Mouse (Mus musculus): ENCODE measurements around the gene Ttc25. TPM values are rescaled to one million over a fixed set of nuclear protein-coding genes. Genes with fewer than 3 reads are reported as not detected.

Ttc25 gene
- polyA plus RNA-seq (2017; shearing (Covaris generic)): under 1 TPM in 2 of 3 experiments, not detected in 1; 0.15 to 0.21 TPM

DNA sequence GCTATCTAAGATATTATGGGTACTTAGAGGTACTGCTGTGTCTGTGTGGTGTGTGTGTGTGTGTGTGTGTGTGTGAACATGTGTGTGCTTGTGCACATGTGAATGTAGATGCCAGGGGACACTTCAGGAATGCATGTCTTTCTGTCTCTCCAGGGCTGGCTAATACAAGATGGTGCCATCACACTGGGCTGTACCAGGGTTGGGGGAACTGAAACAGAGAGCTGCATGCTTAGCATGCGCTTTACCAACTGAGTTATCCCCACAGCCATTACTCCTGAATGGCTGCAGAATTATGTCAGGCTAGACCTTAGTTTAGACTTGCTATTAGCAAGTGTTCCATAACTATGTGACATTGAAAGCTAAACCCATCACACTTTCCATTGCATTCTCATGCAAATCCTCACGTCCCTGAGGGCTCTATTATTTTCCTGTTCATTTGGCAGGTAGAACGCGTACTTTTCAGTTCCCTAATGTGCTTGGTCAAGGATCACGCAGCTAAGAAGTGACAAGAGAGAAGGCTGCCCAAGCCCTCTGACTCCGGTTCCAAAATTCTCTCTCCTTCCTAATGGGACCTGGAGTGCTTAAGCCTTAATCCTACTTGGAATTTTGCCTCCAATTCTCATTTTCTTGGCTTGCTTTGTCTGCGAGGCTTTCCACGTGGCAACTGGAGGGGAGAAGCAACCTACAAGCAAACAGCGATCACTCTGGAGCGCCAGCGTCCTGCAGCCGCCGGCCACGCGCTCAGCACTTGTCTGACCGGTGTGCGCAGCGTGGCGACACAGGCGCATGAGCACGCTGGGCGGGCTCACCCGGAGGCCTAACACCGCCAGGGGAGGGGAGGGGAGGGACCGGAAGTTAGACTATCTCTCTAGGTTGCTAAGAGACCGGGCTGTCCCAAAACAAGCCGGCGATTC, at the start of gene Ttc25:
Gene Ttc25, plus strand, starts transcription at position 776 of the 914 bp plus-strand sequence.
- ATAC-seq: peak; percentile 92

- ATAC-seq: no peak
Observed at GRCm38 (mm10) chr11:100500241-100500640, 45.2 kb upstream of the Ttc25 start.

DNA sequence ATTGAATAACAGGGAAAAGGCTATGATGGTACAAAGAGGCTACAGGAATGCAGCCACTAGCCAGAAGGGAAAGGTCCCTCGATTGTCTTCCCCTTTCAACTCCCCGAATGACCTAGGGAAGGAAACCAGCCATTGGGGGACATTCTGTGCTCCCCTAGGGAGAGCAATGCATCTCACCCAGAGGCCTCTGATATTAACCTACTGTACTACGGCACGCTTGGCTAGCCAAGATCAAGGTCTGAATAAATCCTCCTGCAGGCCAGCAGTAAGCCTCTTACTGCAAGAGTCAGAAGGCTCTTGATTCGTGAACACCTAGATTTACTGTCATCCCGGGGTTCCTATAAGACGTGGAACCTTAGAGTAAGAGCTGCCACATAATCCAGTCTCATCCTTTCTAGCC, 44.8 kb upstream of the Ttc25 start:
- ATAC-seq: no peak

DNA sequence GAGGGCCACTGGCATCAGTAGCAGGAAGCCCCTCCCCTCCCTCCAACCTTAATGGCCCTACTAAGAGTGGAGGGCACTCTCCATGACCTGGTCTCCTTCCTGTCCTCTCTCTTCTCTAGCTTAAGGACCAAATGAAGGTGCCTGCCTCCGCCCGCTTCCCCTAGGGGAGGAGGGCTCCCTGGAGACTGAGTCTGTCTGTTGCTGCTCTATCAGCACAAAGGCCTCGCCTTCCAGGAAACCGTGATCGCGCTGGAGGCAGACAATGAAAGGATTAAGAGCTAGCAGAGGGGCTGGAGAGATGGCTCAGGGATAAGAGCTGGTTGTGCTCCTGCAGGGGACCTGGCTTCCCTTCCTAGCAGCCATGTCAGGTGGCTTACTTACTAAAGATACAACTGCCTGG, 44.1 kb upstream of the Ttc25 start:
- no peak for ATAC-seq

DNA sequence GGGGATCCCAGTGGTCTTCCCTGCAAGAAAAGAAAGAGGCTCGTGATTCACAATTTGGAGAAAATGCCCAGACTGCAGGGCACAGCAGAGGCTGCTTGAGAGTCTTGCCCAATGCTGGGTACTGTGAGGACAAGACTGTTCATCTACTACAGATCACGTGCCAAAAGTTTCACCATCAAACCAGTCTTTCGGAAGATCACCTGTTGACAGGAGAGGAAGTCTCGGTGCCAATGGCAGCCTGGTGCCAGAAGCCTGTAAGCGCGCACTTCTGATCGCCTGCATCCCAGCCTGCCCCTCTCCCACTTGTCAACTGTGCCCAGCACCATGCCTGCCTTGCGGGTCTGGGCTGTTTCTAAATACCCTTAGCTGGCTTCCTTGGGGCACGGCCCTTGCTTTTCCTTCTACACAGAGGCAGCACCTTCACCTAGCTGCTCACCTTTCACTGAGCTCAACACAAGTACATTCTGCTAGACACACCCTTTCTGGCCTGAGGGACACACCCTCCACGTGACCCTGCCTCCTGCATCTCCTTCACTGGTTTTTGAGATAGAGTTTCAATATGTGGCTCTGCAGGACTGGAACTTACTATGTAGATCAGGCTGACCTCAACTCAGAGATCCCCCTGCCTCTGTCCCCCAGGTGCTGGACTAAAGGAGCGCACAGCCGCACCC, 40.3 kb upstream of the Ttc25 start:
- no peak for ATAC-seq

DNA sequence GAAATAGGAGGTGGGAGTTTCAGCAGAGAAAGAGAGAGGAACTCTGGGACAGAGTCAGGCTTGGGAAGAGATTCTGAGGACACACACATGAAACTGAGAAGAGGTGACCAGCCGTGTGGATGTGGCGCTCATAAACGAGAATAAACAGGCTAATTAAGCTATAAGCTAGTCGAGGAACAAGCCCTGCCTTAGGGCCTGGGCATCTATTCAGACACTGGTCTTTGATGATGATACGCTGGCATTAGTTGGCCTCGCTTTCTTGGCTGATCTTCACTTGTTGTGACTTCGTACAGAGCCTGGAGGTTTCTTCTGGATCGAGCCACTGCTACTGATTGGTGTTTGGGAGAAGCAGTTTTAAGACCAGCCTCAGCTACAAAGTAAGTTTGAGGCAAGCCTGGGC, 39.4 kb upstream of the Ttc25 start:
- ATAC-seq: no peak

- ATAC-seq: no peak
Observed at GRCm38 (mm10) chr11:100510556-100510955, 34.9 kb upstream of the Ttc25 start.

DNA sequence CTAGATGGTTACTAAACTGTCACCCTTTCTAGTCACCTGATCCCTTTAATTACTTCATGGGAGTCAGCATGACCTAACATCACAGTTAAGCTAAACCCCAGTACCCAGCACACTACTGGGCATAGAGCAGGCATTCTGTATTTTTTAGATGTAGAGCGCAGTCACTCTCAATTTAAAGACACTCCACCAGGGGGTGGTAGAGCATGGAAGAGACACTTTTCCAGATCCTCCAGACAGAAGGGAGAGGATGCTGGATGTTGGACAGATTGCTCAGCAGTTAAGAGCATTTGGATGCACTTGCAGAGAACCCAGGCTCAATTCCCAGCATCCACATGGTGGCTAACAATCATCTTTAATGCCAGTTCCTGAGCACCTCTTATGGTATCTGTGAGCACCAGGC, 33.0 kb upstream of the Ttc25 start:
- ATAC-seq: no peak

GRCm38 (mm10) chr11:100513716-100514115, 31.7 kb upstream of the Ttc25 start:
- ATAC-seq: no peak

DNA sequence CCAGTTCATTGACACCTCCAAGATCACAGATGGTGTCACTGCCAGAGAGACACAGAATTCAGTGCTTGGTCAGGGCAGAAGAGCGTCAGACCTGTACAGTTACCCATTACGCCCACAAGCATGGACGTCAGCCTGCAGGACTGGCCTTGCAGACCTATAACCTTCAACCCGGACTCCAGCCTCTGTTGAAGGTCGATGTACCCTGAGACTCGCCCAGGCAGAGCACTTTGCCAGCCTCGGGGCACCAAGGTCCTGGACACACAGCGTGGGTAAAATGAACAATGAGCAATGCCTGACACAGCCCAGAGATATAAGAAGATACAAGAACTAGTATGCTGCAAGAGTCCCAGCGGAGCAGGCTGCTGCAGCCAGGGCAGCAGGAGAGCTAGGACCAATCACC, 30.3 kb upstream of the Ttc25 start:
- ATAC-seq: no peak

- ATAC-seq: no peak
Observed at GRCm38 (mm10) chr11:100515789-100516188, 29.6 kb upstream of the Ttc25 start.

DNA sequence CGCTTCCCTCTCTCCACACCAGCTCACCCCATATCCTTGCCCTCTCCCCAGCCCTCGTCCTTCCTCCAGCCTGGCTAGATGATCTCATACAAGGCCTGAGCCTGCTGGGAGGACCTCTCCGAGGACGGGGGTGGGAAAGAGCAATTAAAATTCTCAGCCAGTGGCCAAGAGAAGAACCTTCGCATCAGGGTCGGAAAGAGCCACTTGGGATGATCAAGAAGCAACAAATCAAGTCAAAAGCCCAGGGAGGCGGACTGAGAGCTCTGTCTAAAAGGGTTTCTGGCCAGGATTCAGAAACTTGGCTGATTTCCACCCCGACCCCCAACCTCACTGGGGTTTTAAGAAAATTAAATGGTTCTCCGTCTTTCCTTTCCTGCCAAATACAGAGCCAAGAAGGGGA, 29.1 kb upstream of the Ttc25 start:
- no peak for ATAC-seq

- no peak for ATAC-seq
Observed at GRCm38 (mm10) chr11:100518188-100518591, 27.2 kb upstream of the Ttc25 start.

DNA sequence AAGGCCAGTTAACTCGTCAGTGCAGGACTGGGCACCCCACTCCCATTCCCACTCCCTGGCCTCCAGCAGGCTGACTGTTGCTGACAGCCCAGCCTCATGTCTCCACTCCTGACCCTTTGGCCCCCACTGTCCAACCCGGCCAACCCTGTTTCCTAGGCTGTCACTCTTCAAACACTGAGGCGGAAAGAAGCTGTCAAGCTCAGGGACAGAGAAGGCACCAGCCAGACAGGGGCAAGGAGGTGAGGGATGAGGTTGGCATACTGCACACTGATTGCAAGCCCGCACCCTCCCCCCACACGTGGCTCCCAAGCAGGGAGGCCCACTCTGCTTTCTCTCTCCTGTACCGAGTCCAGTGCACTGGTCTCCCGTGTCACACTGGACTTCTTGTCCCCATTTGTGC, 26.2 kb upstream of the Ttc25 start:
- ATAC-seq: no peak

- no peak for ATAC-seq
Observed at GRCm38 (mm10) chr11:100520838-100521237, 24.6 kb upstream of the Ttc25 start.

GRCm38 (mm10) chr11:100524358-100524757, 21.0 kb upstream of the Ttc25 start:
- no peak for ATAC-seq

- ATAC-seq: no peak
Observed at GRCm38 (mm10) chr11:100524987-100525630, 20.3 kb upstream of the Ttc25 start.

DNA sequence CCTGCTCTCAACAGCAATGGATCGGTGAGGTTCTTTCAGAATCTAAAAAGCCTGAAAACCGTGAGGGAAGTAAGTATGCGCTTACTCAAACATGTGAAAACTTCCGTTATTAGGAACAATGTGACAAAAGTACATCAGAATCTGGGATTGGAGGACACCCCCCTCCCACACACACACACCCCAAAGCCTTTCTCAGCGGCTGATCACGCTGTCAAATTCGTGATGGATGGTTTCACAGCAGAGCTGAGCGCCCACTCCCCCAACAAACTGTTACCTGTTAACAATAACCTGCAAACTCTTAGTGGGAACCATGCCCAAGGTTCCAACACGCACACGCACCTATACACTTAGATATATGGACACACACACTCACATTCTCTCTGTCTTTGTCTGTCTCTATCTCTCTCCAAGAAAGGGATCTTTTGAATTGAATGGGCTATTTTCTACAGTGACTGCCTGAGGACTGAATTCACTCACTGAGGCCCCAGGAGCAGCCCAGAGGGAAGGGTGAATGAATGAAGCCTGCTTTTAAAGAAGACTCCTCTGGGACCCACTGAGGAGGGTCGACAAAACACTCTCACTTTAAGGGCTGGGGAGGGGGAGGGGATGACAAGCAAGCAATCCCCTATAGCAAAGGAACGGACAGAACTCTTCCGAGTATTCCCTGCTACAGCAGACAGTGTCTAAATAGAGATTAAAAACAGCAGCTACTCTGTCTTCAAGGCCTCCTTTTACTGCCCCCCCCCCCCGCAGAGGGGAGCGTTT, 19.2 kb upstream of the Ttc25 start:
- no peak for ATAC-seq

GRCm38 (mm10) chr11:100527066-100527457, 18.3 kb upstream of the Ttc25 start:
- ATAC-seq: no peak

GRCm38 (mm10) chr11:100527458-100528374, 17.7 kb upstream of the Ttc25 start, which contains the start of gene Acly:
Gene Acly (minus strand): TSS chr11:100528000.
- peak; percentile 99 for ATAC-seq

DNA sequence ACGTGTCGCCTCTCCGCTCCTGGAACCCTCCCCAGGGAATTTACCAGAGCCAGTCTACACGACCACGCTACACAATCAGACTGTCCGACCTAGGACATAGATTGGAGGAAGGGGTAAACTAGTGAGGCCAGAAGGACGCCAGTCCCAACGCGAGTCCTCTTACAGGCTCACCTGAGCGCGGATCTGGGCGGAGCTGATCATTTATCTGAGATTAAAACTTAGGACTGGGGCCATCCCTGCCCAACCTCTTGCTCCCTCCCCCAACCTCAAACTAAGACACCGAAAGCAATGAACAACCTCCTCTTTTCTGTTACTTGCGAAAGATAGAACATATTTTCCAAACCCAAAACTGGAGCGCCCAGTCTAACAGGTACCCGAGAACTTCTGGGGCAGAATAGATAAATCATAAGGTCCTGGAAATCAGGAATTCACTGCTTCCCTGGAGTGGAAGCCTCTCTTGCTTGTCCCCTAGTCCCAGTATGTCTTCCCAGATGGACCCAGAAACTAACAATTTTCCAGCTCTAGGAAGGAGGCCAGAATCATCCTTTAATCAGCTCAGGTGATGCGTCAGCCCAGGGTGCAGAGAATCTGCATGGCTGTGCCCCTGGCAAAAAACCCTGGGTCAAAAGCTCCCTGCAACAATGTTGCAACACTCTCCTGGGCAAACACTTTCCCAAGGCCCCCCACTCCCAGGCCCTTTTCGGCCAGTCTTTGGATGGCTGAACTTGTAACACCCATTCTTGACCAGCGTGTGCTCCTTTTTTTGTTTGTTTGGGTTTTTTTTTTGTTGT, 16.8 kb upstream of the Ttc25 start:
- no peak for ATAC-seq

Measured in inflammation-experienced regulatory T-cells, adult 6 months (primary cell).